Mouse (Mus musculus) G1E-ER4 (cell line): ENCODE measurements around the gene Gm20388. TPM values are rescaled to one million over a fixed set of nuclear protein-coding genes. Genes with fewer than 3 reads are reported as not detected.

ENCODE experiments used
- GATA1 ChIP-seq: IDR thresholded peaks from one replicate; pipeline ENCODE4 v1.8.0; 2012; ENCODE audit warnings: low read length, inconsistent platforms
- polyA plus RNA-seq: library from polyadenylated mRNA; stranded (reverse); fragments of >175 nt; gene quantifications from 2 replicates; pipeline ENCODE4 v1.2.3, GENCODE M21; 2012

Gm20388 gene
- polyA plus RNA-seq, 1 experiment = not detected

DNA sequence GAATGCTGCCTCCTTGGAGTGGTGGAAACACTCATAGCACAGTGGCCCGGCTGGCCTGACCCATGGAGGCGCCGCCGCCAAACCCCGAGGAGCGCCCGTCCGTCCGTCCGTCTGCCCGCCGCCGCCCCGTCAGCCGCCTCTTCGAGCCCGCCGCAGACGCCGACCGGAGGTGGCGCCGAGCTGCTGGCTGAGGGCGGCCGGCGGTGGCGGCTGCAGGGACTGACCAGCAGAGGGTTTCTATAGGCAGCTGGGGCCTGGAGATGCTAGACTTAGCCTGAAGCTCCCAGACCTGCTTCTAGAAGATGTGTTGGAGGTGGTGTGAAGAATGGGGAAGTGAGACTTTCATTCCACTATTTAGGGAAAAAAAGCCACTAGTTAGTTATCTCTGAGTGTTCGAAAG lies 2063.3 kb downstream of the Gm20388 start:
- TF ChIP-seq GATA1 = no peak

DNA sequence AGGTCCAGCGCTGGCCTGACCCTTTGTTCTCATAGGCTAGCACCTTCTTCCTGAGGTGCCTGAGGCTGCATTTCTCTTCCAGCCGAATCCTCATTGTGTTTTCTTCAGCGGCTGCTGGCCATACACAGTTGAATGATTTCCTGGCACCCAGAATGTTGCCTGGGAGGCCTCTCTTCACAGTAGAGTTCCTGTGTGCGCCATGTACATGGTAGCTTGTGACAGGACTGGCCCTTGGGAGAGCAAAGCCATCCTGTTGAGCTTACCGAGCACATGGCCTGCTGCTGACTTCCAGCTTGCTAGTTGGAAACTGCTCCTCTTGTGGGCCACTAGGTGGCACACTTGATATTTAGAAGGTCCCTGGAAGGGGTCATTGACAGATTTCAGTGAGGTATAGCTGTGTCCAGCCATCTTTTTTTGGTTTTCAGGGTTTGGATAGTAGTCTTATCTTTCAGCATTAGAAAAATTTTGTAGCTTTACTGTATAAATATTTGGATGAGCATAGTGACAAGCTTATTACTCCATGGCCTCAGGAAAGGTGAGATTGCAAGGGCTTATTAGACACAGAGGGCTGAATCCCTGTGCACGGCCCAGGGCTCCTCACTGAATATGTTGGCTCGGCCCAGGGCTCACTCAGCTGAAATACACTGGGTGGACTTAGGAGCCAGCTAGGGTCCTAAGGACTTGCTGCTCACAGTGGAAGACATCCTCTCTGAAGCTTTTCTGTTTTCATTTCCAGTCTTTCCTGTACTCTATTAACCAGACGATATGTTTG lies 2067.4 kb downstream of the Gm20388 start:
- TF ChIP-seq GATA1 = no peak

DNA sequence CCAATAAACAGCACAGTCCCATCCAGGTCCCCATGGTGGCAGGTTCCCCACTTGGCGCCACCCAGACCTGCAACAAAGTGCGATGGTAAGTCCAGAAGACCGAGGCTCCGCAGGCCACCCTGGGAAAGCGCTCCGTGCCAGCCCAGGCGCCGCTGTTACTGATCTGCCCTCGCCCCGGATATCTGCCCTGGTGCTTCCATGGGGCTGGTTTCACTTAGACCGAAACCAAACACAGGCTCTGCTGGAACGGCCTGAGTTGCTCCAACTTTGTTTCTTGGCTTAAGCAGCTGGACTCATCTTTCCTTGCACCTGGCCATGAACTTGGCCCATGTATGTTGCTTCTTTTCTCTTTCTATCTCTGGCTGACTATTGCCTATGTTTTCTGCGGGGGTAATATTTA lies 2068.0 kb downstream of the Gm20388 start:
- TF ChIP-seq GATA1 = no peak

DNA sequence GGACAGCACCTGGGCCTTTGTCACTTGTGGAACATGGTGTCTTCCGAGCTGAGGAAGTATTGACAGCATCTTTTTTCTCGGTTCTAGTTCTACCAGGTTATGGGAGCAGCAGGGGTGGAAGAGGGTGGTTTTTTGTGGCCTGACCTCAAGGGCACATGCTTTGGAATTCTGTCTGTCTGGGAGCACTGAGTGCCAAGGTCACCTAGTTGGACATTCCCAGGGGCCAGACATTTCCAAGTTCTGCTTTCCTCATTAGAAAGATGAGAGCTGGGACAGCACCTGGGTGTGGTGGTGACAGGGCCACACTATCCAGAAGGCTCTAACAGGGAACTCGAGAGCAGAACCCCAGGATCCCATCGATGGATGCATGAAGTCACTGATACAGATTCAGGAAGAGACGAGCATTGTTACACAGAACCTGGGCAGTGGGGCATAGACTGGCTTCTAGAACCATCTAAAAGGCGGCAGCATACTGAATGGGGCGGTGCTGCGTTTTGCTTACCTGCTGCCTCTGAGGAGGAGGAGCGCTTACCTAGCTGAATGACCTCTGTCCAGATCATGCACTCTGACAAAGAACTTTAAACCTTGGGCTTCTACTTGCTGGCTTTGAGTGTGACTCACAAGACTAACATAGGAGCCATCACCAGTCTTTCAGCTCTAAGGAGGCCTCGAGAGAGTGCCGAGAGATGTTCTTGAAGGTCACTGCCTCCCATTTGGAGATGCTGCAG lies 2070.3 kb downstream of the Gm20388 start:
- no peak for TF ChIP-seq GATA1

DNA sequence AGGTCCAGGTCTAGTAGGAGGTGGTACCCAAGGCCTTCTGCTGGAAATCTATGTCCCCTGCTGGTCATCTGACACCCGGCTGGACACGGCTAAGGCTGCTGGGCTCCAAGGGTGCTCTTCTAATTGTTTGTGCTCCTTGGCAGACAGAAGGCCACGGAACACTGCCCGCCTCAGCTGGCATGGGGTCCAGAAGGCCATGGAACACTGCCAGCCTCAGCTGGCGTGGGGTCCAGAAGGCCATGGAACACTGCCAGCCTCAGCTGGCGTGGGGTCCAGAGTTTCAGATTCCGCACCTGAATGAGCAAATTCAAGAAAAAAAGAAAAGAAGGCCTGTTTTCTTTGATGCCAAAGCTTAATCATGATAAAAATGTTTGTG lies 2070.9 kb downstream of the Gm20388 start:
- no peak for TF ChIP-seq GATA1

DNA sequence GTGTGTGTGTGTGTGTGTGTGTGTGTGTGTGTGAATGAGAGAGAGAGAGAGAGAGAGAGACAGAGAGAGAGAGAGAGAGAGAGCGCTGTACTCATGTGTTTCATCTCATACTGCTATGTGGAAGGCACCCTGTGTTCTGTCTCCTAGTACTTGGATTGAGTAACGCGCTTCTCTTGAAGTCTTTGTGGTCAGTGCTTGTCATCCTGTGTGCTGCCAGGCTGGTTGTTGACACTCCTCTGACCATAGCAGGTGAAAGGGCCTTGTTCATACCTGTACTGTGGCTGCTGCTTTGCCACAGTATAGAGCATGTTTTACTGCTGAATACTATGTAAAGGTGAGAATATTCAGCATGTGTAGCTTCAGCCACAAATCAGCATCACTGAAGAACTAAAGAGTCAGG lies 2075.0 kb downstream of the Gm20388 start:
- TF ChIP-seq GATA1 = no peak

DNA sequence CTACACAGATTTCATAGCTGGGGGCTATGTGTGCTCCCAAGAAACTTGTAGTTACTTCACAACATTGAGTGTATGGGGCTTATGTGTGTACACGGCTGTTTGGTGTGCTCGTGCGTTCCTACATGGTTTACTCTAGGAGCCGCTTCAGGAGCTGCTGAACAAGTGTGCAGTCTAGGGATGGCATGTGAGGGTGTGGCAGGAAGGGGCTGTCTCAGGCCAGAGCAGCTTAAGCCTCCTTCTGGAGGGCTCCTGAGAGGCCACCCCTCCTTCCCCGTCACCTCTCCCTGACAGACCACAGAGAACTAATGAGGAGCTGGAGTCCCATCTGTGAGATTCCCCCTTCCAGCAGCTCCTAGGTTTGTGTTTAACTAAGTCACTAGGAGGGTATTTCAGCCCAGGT lies 2077.3 kb downstream of the Gm20388 start:
- no peak for TF ChIP-seq GATA1

DNA sequence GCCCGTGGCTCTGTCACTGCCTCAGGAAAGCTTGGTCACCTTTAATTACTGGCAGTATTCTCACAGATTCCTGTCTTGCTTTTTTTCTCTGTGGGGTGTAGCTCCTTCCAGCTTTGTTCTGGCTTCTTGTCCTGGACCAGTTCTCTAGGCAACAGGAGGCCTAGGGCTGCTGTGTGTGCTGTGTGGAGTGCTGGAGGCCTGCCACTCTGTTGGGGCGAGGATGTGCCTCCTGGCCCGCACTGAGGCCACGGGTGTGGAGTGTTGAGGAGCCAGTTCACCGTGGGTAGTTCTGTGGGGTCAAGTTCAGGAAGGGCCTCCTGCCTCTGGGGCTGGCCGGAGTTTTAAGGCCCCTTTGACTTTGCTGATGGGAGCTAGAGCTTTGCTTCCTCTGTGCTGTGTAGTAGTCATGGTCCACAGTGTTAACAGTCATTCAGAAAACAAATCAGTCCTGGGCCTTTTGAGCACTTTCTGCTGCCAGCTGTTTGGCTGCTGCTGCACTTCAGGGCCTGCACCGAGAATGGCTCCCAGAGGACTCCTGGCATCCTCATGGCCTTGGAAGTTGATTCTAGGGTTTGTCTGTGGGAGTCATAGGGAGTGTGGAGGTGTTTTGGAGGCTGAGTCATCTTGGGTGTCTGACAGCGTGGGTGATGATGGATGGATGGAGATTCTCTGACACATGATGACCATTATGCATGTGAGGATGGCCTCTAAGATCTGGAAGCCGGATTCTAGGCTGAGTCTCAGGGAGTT lies 2080.0 kb downstream of the Gm20388 start:
- no peak for TF ChIP-seq GATA1

DNA sequence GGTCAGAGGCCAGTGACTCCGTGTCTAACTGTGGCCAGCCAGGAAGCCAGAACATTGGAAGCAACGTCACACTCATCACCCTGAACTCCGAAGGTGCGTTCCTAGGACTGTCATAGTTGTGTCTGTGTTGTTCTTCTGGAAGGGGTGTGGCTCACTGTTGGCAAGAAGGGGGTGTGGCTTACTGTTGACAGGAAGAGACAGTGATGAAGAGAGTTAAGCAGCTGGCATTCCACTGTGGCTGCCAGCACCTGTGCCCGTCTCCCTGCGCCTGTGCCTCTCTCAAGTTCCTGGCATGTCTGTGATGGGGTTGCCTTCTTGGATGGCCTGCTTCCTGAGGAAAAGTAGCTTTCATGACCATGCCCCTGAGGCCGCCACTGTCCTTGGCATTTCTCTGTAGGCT lies 2081.0 kb downstream of the Gm20388 start:
- TF ChIP-seq GATA1 = no peak

DNA sequence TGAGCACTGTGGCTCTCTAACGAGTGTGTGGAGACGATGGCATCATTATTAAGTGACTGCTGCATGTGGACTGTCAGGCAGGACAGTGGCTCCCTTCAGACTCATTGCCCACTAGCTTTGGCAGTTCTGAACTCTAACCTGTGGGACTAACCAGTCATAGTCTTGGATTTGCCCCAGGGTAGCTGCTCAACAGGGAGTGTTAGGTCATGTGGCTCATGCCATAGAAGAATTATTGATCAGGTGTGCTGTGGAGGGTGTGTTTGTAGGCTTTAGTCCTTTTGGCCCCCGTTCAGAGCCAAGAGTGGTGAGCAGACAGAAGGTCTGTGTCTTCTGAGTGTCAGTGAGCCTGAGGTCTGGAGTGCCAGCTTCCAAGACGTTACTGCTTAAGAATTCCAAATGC lies 2082.3 kb downstream of the Gm20388 start:
- no peak for TF ChIP-seq GATA1

DNA sequence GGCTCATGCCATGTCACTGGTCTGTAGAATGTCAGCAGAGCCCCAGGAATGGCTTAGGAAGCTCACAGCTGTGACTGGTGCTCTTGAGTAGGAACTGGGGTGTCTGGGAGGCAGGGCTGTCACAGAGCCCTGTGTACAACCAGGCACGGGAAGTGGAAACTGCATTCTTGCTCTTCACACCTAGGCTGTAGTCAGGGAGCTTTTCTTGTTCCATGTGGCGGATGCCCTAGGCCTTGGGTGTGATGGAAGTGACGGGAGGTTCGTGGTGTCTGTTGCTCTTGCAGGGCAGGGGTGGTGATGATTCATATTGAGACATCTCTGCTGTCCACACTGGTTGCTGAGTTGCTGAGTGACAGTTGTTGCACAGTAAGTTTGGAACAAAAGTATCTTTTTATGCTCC lies 2084.5 kb downstream of the Gm20388 start:
- TF ChIP-seq GATA1 = no peak

DNA sequence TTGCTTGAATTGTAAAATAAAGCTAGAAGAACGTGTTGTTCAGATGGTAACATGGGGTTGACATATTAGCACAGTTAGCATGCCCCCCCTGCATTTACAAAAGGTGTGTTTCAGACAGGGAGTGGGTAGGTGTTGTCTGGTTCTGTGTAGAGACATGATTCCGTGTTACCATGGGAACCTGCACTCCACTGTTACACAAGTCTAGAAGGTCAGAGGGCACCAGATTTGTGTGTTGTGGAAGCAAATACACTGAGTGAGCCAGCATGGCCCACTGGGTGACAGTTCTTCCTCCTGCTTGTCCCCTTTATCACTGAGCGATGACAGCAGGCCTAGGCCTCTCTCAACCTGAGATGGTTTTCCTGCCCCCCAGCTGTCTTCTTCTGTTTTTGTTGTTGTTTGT lies 2085.3 kb downstream of the Gm20388 start:
- TF ChIP-seq GATA1 = no peak

DNA sequence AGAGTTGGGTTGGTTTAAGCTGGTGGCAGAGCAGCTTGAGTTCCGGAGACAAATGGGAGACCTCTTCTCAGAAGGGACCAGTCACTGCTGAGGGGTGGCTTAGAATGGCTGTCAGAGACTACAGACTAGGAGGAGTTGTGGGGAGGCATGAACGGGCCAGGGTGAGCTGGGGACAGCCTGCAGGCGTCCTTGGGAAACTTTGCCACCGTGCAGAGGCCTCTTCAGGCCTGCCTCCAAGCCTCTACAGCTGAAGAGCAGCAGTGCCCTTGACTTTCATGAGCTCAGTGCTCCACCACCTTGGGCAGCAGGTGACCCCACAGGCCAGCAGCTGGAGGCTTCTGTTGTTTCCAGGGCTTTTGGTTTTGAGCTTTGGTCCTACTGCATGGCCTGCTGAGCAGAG lies 2088.0 kb downstream of the Gm20388 start:
- no peak for TF ChIP-seq GATA1

DNA sequence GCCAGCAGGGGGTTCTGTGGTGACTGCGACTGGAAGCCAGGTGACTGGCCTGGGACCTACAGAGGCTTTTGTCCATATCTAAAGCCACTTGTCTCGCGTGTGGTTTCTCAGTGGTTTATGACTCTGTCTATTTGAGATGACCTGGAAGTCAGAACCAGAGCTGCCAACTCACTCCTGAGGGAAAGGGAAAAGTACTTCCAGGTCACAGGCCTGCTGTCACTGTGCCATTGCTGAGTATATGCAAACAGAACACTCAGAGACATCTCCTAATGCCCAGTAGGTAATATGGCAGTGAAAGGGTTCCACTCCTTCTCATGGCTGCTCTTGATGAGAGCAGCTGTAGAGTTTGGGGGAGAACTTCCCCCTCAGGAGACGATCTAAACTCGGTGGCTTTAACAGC lies 2088.6 kb downstream of the Gm20388 start:
- TF ChIP-seq GATA1 = no peak

DNA sequence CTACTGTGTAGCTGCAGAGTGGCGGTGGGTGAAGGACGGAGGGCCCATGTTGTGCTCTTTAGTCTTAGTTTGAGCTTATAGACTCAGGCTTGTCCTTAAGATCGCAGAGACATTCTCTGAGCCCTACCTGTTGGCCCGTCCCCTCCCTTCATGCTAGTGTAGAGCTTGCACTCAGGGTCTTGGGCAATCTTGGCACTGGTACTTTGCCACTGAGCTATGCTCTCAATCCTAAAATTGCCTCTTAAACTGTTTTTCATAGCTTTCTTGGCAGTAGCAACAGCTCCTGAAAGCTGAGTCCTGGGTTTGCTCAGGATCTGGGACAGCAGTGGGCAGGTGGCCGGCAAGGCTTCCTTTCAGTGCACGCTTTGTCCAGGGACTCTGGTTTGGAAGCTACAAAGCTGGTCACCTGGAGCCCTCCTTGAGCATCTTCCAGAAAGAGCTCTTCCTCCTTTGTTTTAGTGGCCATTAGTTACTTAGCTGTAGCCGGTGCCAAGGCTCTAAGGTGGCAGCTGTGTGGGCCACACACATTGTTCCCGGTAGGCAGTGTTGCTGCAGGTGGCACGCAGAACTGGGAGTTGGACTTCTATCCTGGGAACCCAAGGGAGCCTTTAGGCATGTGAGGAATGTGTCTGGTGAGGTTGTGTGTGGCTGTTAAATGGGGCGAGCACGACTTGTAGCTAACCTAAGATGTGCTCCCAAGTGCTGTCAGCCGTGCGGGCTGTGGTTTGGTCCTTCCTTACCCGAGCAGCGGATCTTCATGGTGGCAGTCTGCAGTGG lies 2090.9 kb downstream of the Gm20388 start:
- TF ChIP-seq GATA1 = no peak

DNA sequence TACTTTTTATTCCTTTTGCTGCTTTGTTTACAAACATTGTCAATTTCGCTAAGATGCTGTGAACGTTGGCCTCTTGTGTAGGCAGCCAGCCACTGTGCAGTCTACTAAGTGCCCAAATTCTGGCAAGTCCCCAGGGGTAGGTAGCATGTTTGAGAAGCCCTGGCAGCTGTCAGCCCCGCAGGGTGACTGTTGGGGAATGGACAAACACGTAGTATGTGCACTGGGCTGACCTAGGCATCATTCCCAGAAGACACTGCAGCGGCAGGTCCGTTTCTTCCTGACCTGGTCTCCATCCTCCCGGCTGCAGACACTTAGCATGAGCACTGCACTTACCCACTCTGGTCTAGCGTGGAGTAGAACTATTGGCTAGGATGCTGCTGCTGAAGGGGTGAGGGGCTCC lies 2093.0 kb downstream of the Gm20388 start:
- no peak for TF ChIP-seq GATA1
